Mouse (Mus musculus) G1E (cell line): ENCODE measurements around the gene Efna4. TPM values are rescaled to one million over a fixed set of nuclear protein-coding genes. Genes with fewer than 3 reads are reported as not detected.

Experiments used
- ATAC-seq: 2 replicates; pipeline ENCODE4 v1.8.0; 2016; ENCODE audit warnings: mild to moderate bottlenecking; ENCODE audit not compliant: insufficient number of reproducible peaks, poor library complexity, low FRiP score, severe bottlenecking; ENCODE audit errors: extremely low read depth
- DNase-seq: peaks from one replicate; pipeline ENCODE4 v3.0.0; 2012; ENCODE audit warnings: low spot score
- H3K27me3 ChIP-seq: 2 replicates; pipeline ENCODE4 v1.6.1; 2012; ENCODE audit warnings: mild to moderate bottlenecking, low read length, inconsistent platforms; ENCODE audit not compliant: insufficient read depth
- H3K36me3 ChIP-seq: replicated peaks from 2 replicates; pipeline ENCODE3; 2012; ENCODE audit warnings: mild to moderate bottlenecking, inconsistent platforms
- H3K4me1 ChIP-seq: 2 replicates; pipeline ENCODE4 v1.6.1; 2012; ENCODE audit warnings: low read depth, low read length, inconsistent platforms, mixed read lengths; ENCODE audit not compliant: insufficient read depth
- H3K4me3 ChIP-seq: 2 replicates; pipeline ENCODE4 v1.5.1; 2012; ENCODE audit warnings: low read depth, mild to moderate bottlenecking, inconsistent platforms, low read length, moderate library complexity, mixed read lengths
- H3K9me3 ChIP-seq: replicated peaks from 2 replicates; pipeline ENCODE4 v1.6.1; 2012; ENCODE audit warnings: inconsistent platforms
- CTCF ChIP-seq: IDR thresholded peaks from 2 replicates; pipeline ENCODE4 v1.5.1; 2012; ENCODE audit warnings: low read depth, low read length, inconsistent platforms, mixed read lengths
- GATA1 ChIP-seq: IDR thresholded peaks from 2 replicates; pipeline ENCODE4 v1.6.1; 2012; ENCODE audit warnings: borderline replicate concordance, low read length, inconsistent platforms, mixed read lengths
- GATA2 ChIP-seq: IDR thresholded peaks from 2 replicates; pipeline ENCODE4 v1.6.1; 2012; ENCODE audit warnings: low read depth, low read length, inconsistent platforms, borderline replicate concordance
- POLR2AphosphoS5 ChIP-seq: IDR thresholded peaks from 2 replicates; pipeline ENCODE4 v1.6.1; 2012; ENCODE audit warnings: low read depth, low read length, inconsistent platforms; ENCODE audit not compliant: insufficient replicate concordance
- TAL1 ChIP-seq: conservative IDR thresholded peaks from 2 replicates; pipeline ENCODE4 v1.6.1; 2012; ENCODE audit warnings: low read depth, low read length, inconsistent platforms, mixed read lengths
- polyA plus RNA-seq: library from polyadenylated mRNA; stranded (reverse); fragments of >175 nt; gene quantifications from 2 replicates; pipeline ENCODE4 v1.2.3, GENCODE M21; 2012
- total RNA-seq, 2 experiments: library from RNA; stranded (forward) in 1 of 2; stranded (reverse) in 1 of 2; fragments of 200-1000 nt in 1 of 2; fragments of >200 nt in 1 of 2; fragmentation: Nextera tagmentation in 1 of 2; gene quantifications; 2 replicates each; pipeline ENCODE4 v1.2.3; 2014 to 2017

The Efna4 gene
- total and polyA plus RNA-seq, 3 experiments: not detected

- TF ChIP-seq POLR2AphosphoS5: no peak
- TF ChIP-seq GATA1: no peak
- no peak for TF ChIP-seq TAL1
- no peak for TF ChIP-seq CTCF
- TF ChIP-seq GATA2: no peak
- H3K36me3 ChIP-seq: peaks cover 100% of the 10 kb centered on the region
- DNase-seq (no peak), ATAC-seq (no peak)
- no peaks in the 10 kb centered on the region for H3K27me3 ChIP-seq
- H3K4me1 ChIP-seq: peaks cover 84% of the 10 kb centered on the region
- no peaks in the 10 kb centered on the region for H3K9me3 ChIP-seq
- H3K4me3 ChIP-seq: no peak overlapping the region
These were observed 45.1 kb upstream of the Efna4 start for GRCm38 (mm10) chr3:89382950-89383349.

- TF ChIP-seq TAL1 (no peak), GATA2 (no peak), POLR2AphosphoS5 (no peak), CTCF (no peak)
- peaks cover 100% of the 10 kb centered on the region for H3K36me3 ChIP-seq
- DNase-seq: no peak
- H3K4me3 ChIP-seq: no peak overlapping the region
- ATAC-seq: no peak
- H3K27me3 ChIP-seq: no peaks in the 10 kb centered on the region
- peaks cover 80% of the 10 kb centered on the region for H3K4me1 ChIP-seq
- H3K9me3 ChIP-seq: no peaks in the 10 kb centered on the region
These were observed 44.4 kb upstream of the Efna4 start for GRCm38 (mm10) chr3:89382033-89382882.

- Histone ChIP-seq H3K36me3 (peaks cover 100% of the 10 kb centered on the region), H3K27me3 (no peaks in the 10 kb centered on the region), H3K4me3 (no peak overlapping the region), H3K4me1 (peaks cover 70% of the 10 kb centered on the region), H3K9me3 (no peaks in the 10 kb centered on the region)
- no peak for TF ChIP-seq GATA2
- no peak for TF ChIP-seq POLR2AphosphoS5
- TF ChIP-seq TAL1: no peak
- no peak for TF ChIP-seq CTCF
- no peak for TF ChIP-seq GATA1
- DNase-seq: no peak
- no peak for ATAC-seq
These were observed 43.4 kb upstream of the Efna4 start for GRCm38 (mm10) chr3:89381233-89381632.

- Histone ChIP-seq H3K4me1 (peaks cover 65% of the 10 kb centered on the region), H3K9me3 (no peaks in the 10 kb centered on the region), H3K27me3 (no peaks in the 10 kb centered on the region), H3K36me3 (peaks cover 97% of the 10 kb centered on the region), H3K4me3 (no peak overlapping the region)
- ATAC-seq (no peak), DNase-seq (no peak)
- no peak for TF ChIP-seq TAL1
- TF ChIP-seq GATA2: no peak
- TF ChIP-seq GATA1: no peak
- TF ChIP-seq CTCF: no peak
- no peak for TF ChIP-seq POLR2AphosphoS5
These were observed 42.9 kb upstream of the Efna4 start for GRCm38 (mm10) chr3:89380711-89381110.

GRCm38 (mm10) chr3:89380291-89380690 lies 42.5 kb upstream of the Efna4 start:
- no peak for ATAC-seq
- H3K27me3 ChIP-seq: no peaks in the 10 kb centered on the region
- TF ChIP-seq CTCF (no peak), POLR2AphosphoS5 (no peak), GATA1 (no peak), GATA2 (no peak), TAL1 (no peak)
- peaks cover 61% of the 10 kb centered on the region for H3K4me1 ChIP-seq
- no peaks in the 10 kb centered on the region for H3K9me3 ChIP-seq
- no peak overlapping the region for H3K4me3 ChIP-seq
- H3K36me3 ChIP-seq: peaks cover 93% of the 10 kb centered on the region
- DNase-seq: no peak

- Histone ChIP-seq H3K4me3 (no peak overlapping the region; the same call in 1 of the 2 replicates), H3K4me1 (peaks cover 54% of the 10 kb centered on the region), H3K36me3 (peaks cover 85% of the 10 kb centered on the region), H3K27me3 (no peaks in the 10 kb centered on the region), H3K9me3 (no peaks in the 10 kb centered on the region)
- DNase-seq (no peak), ATAC-seq (no peak)
- no peak for TF ChIP-seq POLR2AphosphoS5
- TF ChIP-seq GATA1: no peak
- TF ChIP-seq GATA2: no peak
- no peak for TF ChIP-seq CTCF
- TF ChIP-seq TAL1: no peak
These were observed 41.7 kb upstream of the Efna4 start for GRCm38 (mm10) chr3:89379388-89380131.
